8 mouse cellular contexts compared by ENCODE assay signal in the genomic region with DNA sequence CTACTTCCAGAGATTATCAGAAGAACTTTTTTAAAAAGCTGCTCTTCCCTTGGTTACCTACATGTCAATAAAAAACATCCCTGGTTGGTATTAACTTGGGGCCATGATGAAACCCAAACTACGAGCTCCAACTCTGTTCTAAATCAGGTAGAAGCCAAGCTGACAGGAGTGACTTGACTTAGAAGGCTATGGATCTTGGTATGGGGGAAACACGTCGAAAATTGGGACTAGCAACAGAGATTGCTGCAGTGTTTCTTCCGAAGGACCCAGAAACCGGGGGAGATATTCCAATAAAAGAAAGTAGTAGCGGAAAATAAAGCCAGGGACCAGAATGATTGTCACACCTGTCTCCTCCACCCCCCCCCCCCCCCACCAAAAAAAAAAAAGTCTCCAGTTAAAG. TPM values are rescaled to one million over a fixed set of nuclear protein-coding genes. Genes with fewer than 3 reads are reported as not detected.
DNase-seq lines count a peak whose midpoint lies in the region; ATAC-seq and TF ChIP-seq lines count a peak whose summit lies in the region.

No protein-coding gene starts in this region.

- no peaks in the 10 kb centered on the region for H3K79me2 ChIP-seq in liver, adult 2 months (ENCODE audit: control insufficient read depth, insufficient read depth, low read length)

- no peak for TF ChIP-seq CTCF in liver, adult 2 months (IDR thresholded peaks at IDR 0.05; ENCODE audit: low read depth, low read length)
- TF ChIP-seq CTCF in intestine, postnatal 0 days (IDR thresholded peaks at IDR 0.05; ENCODE audit: low read depth) = no peak

- peaks cover 28% of the 10 kb centered on the region for H3K27me3 ChIP-seq in liver, adult 2 months (ENCODE audit: control insufficient read depth, insufficient read depth, low read length)
- H3K27me3 ChIP-seq in embryonic facial prominence, embryonic 14.5 days (replicated peaks; ENCODE audit: control insufficient read depth, insufficient read depth, low read length) = peaks cover 76% of the 10 kb centered on the region
- H3K27me3 ChIP-seq in intestine, postnatal 0 days (replicated peaks; ENCODE audit: control insufficient read depth, insufficient read depth, low read length) = peaks cover 65% of the 10 kb centered on the region
- peaks cover 70% of the 10 kb centered on the region for H3K27me3 ChIP-seq in neural tube, embryonic 12.5 days (replicated peaks)

- ATAC-seq in embryonic facial prominence, embryonic 14.5 days (ENCODE audit: low read depth) = no peak
- no peak for ATAC-seq in intestine, postnatal 0 days
- no peak for ATAC-seq in neural tube, embryonic 12.5 days (ENCODE audit: low FRiP score, low read depth)
- ATAC-seq in erythroid progenitor cell, adult 5-6 weeks (replicated peaks; ENCODE audit: low FRiP score, poor library complexity, severe bottlenecking) = no peak
- ATAC-seq in activated CD4-positive, CD25-positive, alpha-beta regulatory T cell, adult 4 months = no peak

- no peak for DNase-seq in liver, adult 2 months (ENCODE audit: extremely low read depth, low read depth, low spot score)
- DNase-seq in liver = no peak
- DNase-seq in embryonic facial prominence, embryonic 14.5 days (ENCODE audit: low spot score) = no peak
- no peak for DNase-seq in testis, postnatal 14 days (ENCODE audit: low spot score)

- H3K36me3 ChIP-seq in liver, adult 2 months (ENCODE audit: control insufficient read depth, insufficient read depth, low read length) = peaks cover 6% of the 10 kb centered on the region
- peaks cover 12% of the 10 kb centered on the region for H3K36me3 ChIP-seq in embryonic facial prominence, embryonic 14.5 days (ENCODE audit: control insufficient read depth, insufficient read depth, low read length)
- peaks cover 6% of the 10 kb centered on the region; the same call in 1 of the 2 replicates for H3K36me3 ChIP-seq in intestine, postnatal 0 days (ENCODE audit: control insufficient read depth, insufficient read depth)
- H3K36me3 ChIP-seq in neural tube, embryonic 12.5 days = peaks cover 8% of the 10 kb centered on the region

- H3K4me1 ChIP-seq in liver, adult 2 months (ENCODE audit: control insufficient read depth, insufficient read depth, low read length) = peaks cover 5% of the 10 kb centered on the region; the same call in 1 of the 2 replicates
- peaks cover 18% of the 10 kb centered on the region for H3K4me1 ChIP-seq in embryonic facial prominence, embryonic 14.5 days (ENCODE audit: control insufficient read depth, insufficient read depth, low read length)
- peaks cover 5% of the 10 kb centered on the region; the same call in 1 of the 2 replicates for H3K4me1 ChIP-seq in intestine, postnatal 0 days (replicated peaks; ENCODE audit: control insufficient read depth, insufficient read depth, low read length)
- peaks cover 19% of the 10 kb centered on the region for H3K4me1 ChIP-seq in neural tube, embryonic 12.5 days

- H3K9ac ChIP-seq in liver, adult 2 months (ENCODE audit: low read depth, low read length) = no peak overlapping the region
- no peak overlapping the region for H3K9ac ChIP-seq in embryonic facial prominence, embryonic 14.5 days (ENCODE audit: low read depth, low read length)
- no peak overlapping the region for H3K9ac ChIP-seq in intestine, postnatal 0 days (ENCODE audit: low read depth, low read length)
- no peak overlapping the region for H3K9ac ChIP-seq in neural tube, embryonic 12.5 days

- no peak for TF ChIP-seq POLR2A in liver, adult 2 months (IDR thresholded peaks at IDR 0.05; ENCODE audit: extremely low read depth, insufficient read depth, low read length)

- H3K9me3 ChIP-seq in embryonic facial prominence, embryonic 14.5 days (ENCODE audit: control insufficient read depth, low read length) = no peaks in the 10 kb centered on the region
- no peaks in the 10 kb centered on the region for H3K9me3 ChIP-seq in intestine, postnatal 0 days (ENCODE audit: control insufficient read depth)
- H3K9me3 ChIP-seq in neural tube, embryonic 12.5 days = no peaks in the 10 kb centered on the region

- peak overlapping the region; percentile 68; the same call in 1 of the 2 replicates for H3K4me3 ChIP-seq in liver, adult 2 months (ENCODE audit: insufficient read depth, low read depth, low read length)
- H3K4me3 ChIP-seq in embryonic facial prominence, embryonic 14.5 days (ENCODE audit: low read depth, low read length) = peak overlapping the region; percentile 47
- H3K4me3 ChIP-seq in intestine, postnatal 0 days (ENCODE audit: low read depth, low read length) = peak overlapping the region; percentile 46; the same call in 1 of the 2 replicates
- peak overlapping the region; percentile 47 for H3K4me3 ChIP-seq in neural tube, embryonic 12.5 days

- 29% methylated on average over 6 of the region's 6 CpGs for WGBS in liver, adult 2 months
- WGBS in embryonic facial prominence, embryonic 14.5 days = 9% methylated on average over 6 of the region's 6 CpGs
- WGBS in intestine, postnatal 0 days = 11% methylated on average over 6 of the region's 6 CpGs
- 4% methylated on average over 6 of the region's 6 CpGs for WGBS in neural tube, embryonic 12.5 days

- no peak overlapping the region for H3K27ac ChIP-seq in liver, adult 2 months (replicated peaks; ENCODE audit: insufficient read depth, low read depth, low read length)
- no peak overlapping the region for H3K27ac ChIP-seq in embryonic facial prominence, embryonic 14.5 days (replicated peaks; ENCODE audit: low read depth, low read length)
- H3K27ac ChIP-seq in intestine, postnatal 0 days (ENCODE audit: low read depth, low read length) = no peak overlapping the region
- H3K27ac ChIP-seq in neural tube, embryonic 12.5 days = no peak overlapping the region

- H3K4me2 ChIP-seq in embryonic facial prominence, embryonic 14.5 days (ENCODE audit: low read depth, low read length) = peak overlapping the region; percentile 82
- peak overlapping the region; percentile 78 for H3K4me2 ChIP-seq in intestine, postnatal 0 days (replicated peaks; ENCODE audit: low read depth)
- peak overlapping the region; percentile 84 for H3K4me2 ChIP-seq in neural tube, embryonic 12.5 days (replicated peaks)

RNA-seq across cellular contexts. Expression of a gene that starts 5.5 kb away (rescaled TPM):
- total RNA-seq in liver, adult 2 months (2014; rRNA removed) = not detected in 2 replicates
- polyA plus RNA-seq in liver, adult 2 months (2012; rRNA removed) = 0.20 TPM in 1 of 2 replicates, not detected in the other
- 0.21 and 0.22 TPM in 2 replicates for polyA plus RNA-seq in embryonic facial prominence, embryonic 14.5 days (2014; fragmentation: Nextera tagmentation; extraction: Ambion mirVana)
- polyA plus RNA-seq in intestine, postnatal 0 days (2015; fragmentation: Nextera tagmentation; extraction: Ambion mirVana) = 0.08 TPM in 1 of 2 replicates, not detected in the other
- polyA plus RNA-seq in neural tube, embryonic 12.5 days (2016; fragmentation: Nextera tagmentation; extraction: Ambion mirVana) = 0.13 and 0.34 TPM in 2 replicates
- not detected in 2 replicates for total RNA-seq in erythroid progenitor cell, adult 5-6 weeks (2015; ENCODE audit: low replicate concordance)
- not detected in 2 replicates for total RNA-seq in erythroid progenitor cell, adult 5-6 weeks (2017; ENCODE audit: low replicate concordance)
- polyA plus RNA-seq in activated CD4-positive, CD25-positive, alpha-beta regulatory T cell, adult 4 months (2017; shearing (Covaris generic)) = not detected

RNA-seq across cellular contexts. Expression of a gene that starts 11.5 kb away (rescaled TPM):
- 19.9 and 20.4 TPM in 2 replicates for total RNA-seq in liver, adult 2 months (2014; rRNA removed)
- polyA plus RNA-seq in liver, adult 2 months (2012; rRNA removed) = 8.1 and 8.3 TPM in 2 replicates
- 25.9 and 28.0 TPM in 2 replicates for polyA plus RNA-seq in embryonic facial prominence, embryonic 14.5 days (2014; fragmentation: Nextera tagmentation; extraction: Ambion mirVana)
- 9.9 and 10.3 TPM in 2 replicates for polyA plus RNA-seq in intestine, postnatal 0 days (2015; fragmentation: Nextera tagmentation; extraction: Ambion mirVana)
- 42.1 and 42.6 TPM in 2 replicates for polyA plus RNA-seq in neural tube, embryonic 12.5 days (2016; fragmentation: Nextera tagmentation; extraction: Ambion mirVana)
- 2.1 and 12.6 TPM in 2 replicates for total RNA-seq in erythroid progenitor cell, adult 5-6 weeks (2015; ENCODE audit: low replicate concordance)
- 9.8 and 13.6 TPM in 2 replicates for total RNA-seq in erythroid progenitor cell, adult 5-6 weeks (2017; ENCODE audit: low replicate concordance)
- polyA plus RNA-seq in activated CD4-positive, CD25-positive, alpha-beta regulatory T cell, adult 4 months (2017; shearing (Covaris generic)) = 10 to 100 TPM; 10.9 to 11.1 TPM

RNA-seq across cellular contexts. Expression of a gene that starts 16.1 kb away (rescaled TPM):
- total RNA-seq in liver, adult 2 months (2014; rRNA removed) = 113 and 127 TPM in 2 replicates
- 80.1 and 86.5 TPM in 2 replicates for polyA plus RNA-seq in liver, adult 2 months (2012; rRNA removed)
- polyA plus RNA-seq in embryonic facial prominence, embryonic 14.5 days (2014; fragmentation: Nextera tagmentation; extraction: Ambion mirVana) = 195 and 218 TPM in 2 replicates
- polyA plus RNA-seq in intestine, postnatal 0 days (2015; fragmentation: Nextera tagmentation; extraction: Ambion mirVana) = 205 and 218 TPM in 2 replicates
- polyA plus RNA-seq in neural tube, embryonic 12.5 days (2016; fragmentation: Nextera tagmentation; extraction: Ambion mirVana) = 186 and 192 TPM in 2 replicates
- total RNA-seq in erythroid progenitor cell, adult 5-6 weeks (2015; ENCODE audit: low replicate concordance) = 54.1 and 73.2 TPM in 2 replicates
- total RNA-seq in erythroid progenitor cell, adult 5-6 weeks (2017; ENCODE audit: low replicate concordance) = 25.3 and 44.7 TPM in 2 replicates
- 100 to 1,000 TPM; 210 to 227 TPM for polyA plus RNA-seq in activated CD4-positive, CD25-positive, alpha-beta regulatory T cell, adult 4 months (2017; shearing (Covaris generic))
